Mouse (Mus musculus) bone marrow, adult 2 months (tissue): ENCODE measurements around the gene Stk11.

Experiments
- CTCF ChIP-seq: fragments of 200-500 bp; IDR thresholded peaks from 2 replicates; pipeline ENCODE4 v1.5.1; 2011; ENCODE audit warnings: low read length, control low read depth; ENCODE audit not compliant: control insufficient read depth, insufficient read depth
- POLR2A ChIP-seq: fragments of 200-500 bp; IDR thresholded peaks from 2 replicates; pipeline ENCODE4 v1.6.1; 2011; ENCODE audit warnings: low read depth, mild to moderate bottlenecking, control low read depth, low read length, borderline replicate concordance; ENCODE audit not compliant: control insufficient read depth

- 0 out of 2 replicates have a peak, but pooled peaks have one; percentile 2 for TF ChIP-seq CTCF
- no peak for TF ChIP-seq POLR2A
These were observed 15.8 kb downstream of the Stk11 start for GRCm38 (mm10) chr10:80131316-80131951.
